ENCODE assay signal across 12 mouse cellular contexts in the genomic region with DNA sequence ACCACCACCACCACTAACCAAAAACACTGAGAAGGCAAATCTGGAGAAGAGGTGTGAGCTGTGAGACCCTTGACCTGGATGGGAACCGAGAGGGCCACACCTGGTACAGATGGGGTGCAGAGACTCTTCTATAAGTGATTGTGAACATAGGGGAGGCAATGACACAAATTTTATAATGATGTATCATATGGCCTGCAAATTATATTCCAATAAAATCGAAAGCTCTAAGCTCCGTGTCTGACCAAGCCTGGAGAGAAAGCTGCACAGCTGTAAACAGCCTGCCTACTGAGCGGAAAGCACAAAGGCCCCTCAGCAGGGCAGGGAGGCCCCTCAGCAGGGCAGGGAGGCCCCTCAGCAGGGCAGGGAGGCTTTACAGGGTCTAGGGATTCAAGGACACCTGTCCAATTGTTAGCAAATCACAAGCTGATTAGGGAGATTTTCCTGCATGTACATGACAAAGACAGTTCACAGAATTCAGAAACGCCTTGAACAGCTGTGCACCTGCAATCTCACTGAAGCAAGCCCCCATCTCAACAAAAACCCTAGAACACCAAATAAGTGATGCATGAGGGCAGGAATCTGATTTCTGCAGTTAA. TPM values are rescaled to one million over a fixed set of nuclear protein-coding genes. Genes with fewer than 3 reads are reported as not detected.
DNase-seq lines count a peak whose midpoint lies in the region; ATAC-seq lines count a peak whose summit lies in the region.
"Had no signal": no experiment of that assay in that cellular context is flagged by ENCODE, and none has a peak within 500 bp of the region (broad histone marks: within the 10 kb centered on the region; RNA-seq: fewer than 3 reads in every experiment).

No protein-coding gene starts in this region.

- no peak for DNase-seq in kidney, postnatal 14 days
- peak; percentile 6 for DNase-seq in embryonic facial prominence, embryonic 11.5 days (ENCODE audit: low spot score)
- peak; percentile 56 for DNase-seq in retina, postnatal 1 day
- DNase-seq in T-cell, adult 2 months (ENCODE audit: low spot score) = no peak
- DNase-seq in gastrocnemius, adult 18-20 months (ENCODE audit: low spot score) = no peak
- no peak for DNase-seq in testis, postnatal 10 days (ENCODE audit: low spot score)
- DNase-seq: adrenal gland, postnatal 36 days; gastrocnemius, postnatal 14 days; thymus, postnatal 25 days had no signal

- peaks cover 84% of the 10 kb centered on the region for H3K36me3 ChIP-seq in kidney, embryonic 16.5 days (ENCODE audit: insufficient read depth, low read length)
- H3K36me3 ChIP-seq in embryonic facial prominence, embryonic 11.5 days (replicated peaks; ENCODE audit: control insufficient read depth, insufficient read depth, low read depth, low read length) = no peaks in the 10 kb centered on the region; the same call in 1 of the 2 replicates
- H3K36me3 ChIP-seq in hindbrain, embryonic 13.5 days = peaks cover 61% of the 10 kb centered on the region

- 0 out of 2 replicates have a peak overlapping the region, but pooled peaks have one; percentile 8 for H3K9ac ChIP-seq in kidney, embryonic 16.5 days (replicated peaks; ENCODE audit: low read length)
- 0 out of 2 replicates have a peak overlapping the region, but pooled peaks have one; percentile 18 for H3K9ac ChIP-seq in embryonic facial prominence, embryonic 11.5 days (replicated peaks; ENCODE audit: low read length)
- peak overlapping the region; percentile 35 for H3K9ac ChIP-seq in hindbrain, embryonic 13.5 days

- no peak overlapping the region for H3K4me2 ChIP-seq in kidney, embryonic 16.5 days (replicated peaks; ENCODE audit: low read depth, low read length)
- no peak overlapping the region for H3K4me2 ChIP-seq in embryonic facial prominence, embryonic 11.5 days (ENCODE audit: low read depth, low read length)
- H3K4me2 ChIP-seq in hindbrain, embryonic 13.5 days = no peak overlapping the region
- H3K4me2 ChIP-seq: liver, embryonic 11.5 days had no signal

- no peaks in the 10 kb centered on the region for H3K27me3 ChIP-seq in kidney, embryonic 16.5 days (ENCODE audit: insufficient read depth, low read length)
- H3K27me3 ChIP-seq in embryonic facial prominence, embryonic 11.5 days (ENCODE audit: control insufficient read depth, insufficient read depth, low read length) = no peaks in the 10 kb centered on the region
- no peaks in the 10 kb centered on the region for H3K27me3 ChIP-seq in hindbrain, embryonic 13.5 days

- H3K4me3 ChIP-seq in kidney, embryonic 16.5 days (ENCODE audit: low read length) = no peak overlapping the region
- H3K4me3 ChIP-seq in embryonic facial prominence, embryonic 11.5 days (ENCODE audit: low read depth, low read length) = no peak overlapping the region
- H3K4me3 ChIP-seq in hindbrain, embryonic 13.5 days = no peak overlapping the region

- H3K9me3 ChIP-seq in kidney, embryonic 16.5 days (ENCODE audit: low read length) = no peaks in the 10 kb centered on the region; the same call in 1 of the 2 replicates
- no peaks in the 10 kb centered on the region for H3K9me3 ChIP-seq in embryonic facial prominence, embryonic 11.5 days (replicated peaks; ENCODE audit: control insufficient read depth, low read length)
- no peaks in the 10 kb centered on the region for H3K9me3 ChIP-seq in hindbrain, embryonic 13.5 days

- no peak overlapping the region for H3K27ac ChIP-seq in kidney, embryonic 16.5 days (ENCODE audit: low read length)
- no peak overlapping the region for H3K27ac ChIP-seq in embryonic facial prominence, embryonic 11.5 days (replicated peaks; ENCODE audit: low read depth, low read length)
- peak overlapping the region; percentile 49; the same call in 1 of the 2 replicates for H3K27ac ChIP-seq in hindbrain, embryonic 13.5 days

- no peak for ATAC-seq in kidney, embryonic 16.5 days (ENCODE audit: low FRiP score, low TSS enrichment)
- ATAC-seq in embryonic facial prominence, embryonic 11.5 days (replicated peaks; ENCODE audit: insufficient number of reproducible peaks, low FRiP score, low TSS enrichment, low read depth) = no peak
- peak; percentile 59; the same call in 1 of the 2 replicates for ATAC-seq in hindbrain, embryonic 13.5 days (ENCODE audit: low FRiP score)

- H3K4me1 ChIP-seq in kidney, embryonic 16.5 days (ENCODE audit: insufficient read depth, low read length) = peaks cover 16% of the 10 kb centered on the region; the same call in 1 of the 2 replicates
- H3K4me1 ChIP-seq in embryonic facial prominence, embryonic 11.5 days (ENCODE audit: control insufficient read depth, insufficient read depth, low read length) = peaks cover 2% of the 10 kb centered on the region; the same call in 1 of the 2 replicates
- H3K4me1 ChIP-seq in hindbrain, embryonic 13.5 days (replicated peaks) = peaks cover 19% of the 10 kb centered on the region

- WGBS in kidney, embryonic 16.5 days = 34% methylated on average over 5 of the region's 5 CpGs
- WGBS in embryonic facial prominence, embryonic 11.5 days = 20% methylated on average over 5 of the region's 5 CpGs
- WGBS in hindbrain, embryonic 13.5 days = 6% methylated on average over 5 of the region's 5 CpGs

RNA-seq across cellular contexts. Expression of gene Crtc3, which starts 57.6 kb away (rescaled TPM):
- polyA plus RNA-seq in kidney, embryonic 16.5 days (2015; fragmentation: Nextera tagmentation; extraction: Ambion mirVana) = 18.5 and 22.2 TPM in 2 replicates
- polyA plus RNA-seq in embryonic facial prominence, embryonic 11.5 days (2014; fragmentation: Nextera tagmentation; extraction: Ambion mirVana) = 8.4 and 9.7 TPM in 2 replicates
- 14.3 and 16.5 TPM in 2 replicates for polyA plus RNA-seq in hindbrain, embryonic 13.5 days (2015; fragmentation: Nextera tagmentation; extraction: Ambion mirVana)
- 10 to 100 TPM; 12.5 to 13.1 TPM for total RNA-seq in gastrocnemius, adult 18-20 months (2021)

Comparison
In these comparisons a context has a peak if more than half of its experiments do, and no peak if none do; other contexts are left out.
1. DNase-seq: peak in embryonic facial prominence, embryonic 11.5 days (single experiment) and retina, postnatal 1 day (single experiment); none in kidney, postnatal 14 days (single experiment), T-cell, adult 2 months (single experiment), gastrocnemius, adult 18-20 months (single experiment) and testis, postnatal 10 days (single experiment).
2. Peak in every context shown above with its lines, with median percentiles within 50 percentile points of each other: H3K9ac ChIP-seq.